Mouse (Mus musculus) cerebellum, adult 2 months (tissue): ENCODE measurements around the gene Sptlc2.

Experiments used
- CTCF ChIP-seq: fragments of 200-500 bp; IDR thresholded peaks from 2 replicates; pipeline ENCODE4 v1.5.1; 2011; ENCODE audit warnings: low read depth, mild to moderate bottlenecking, control low read depth, low read length, moderate library complexity, borderline replicate concordance; ENCODE audit not compliant: insufficient read depth
- POLR2A ChIP-seq: fragments of 200-500 bp; IDR thresholded peaks from 2 replicates; pipeline ENCODE4 v1.6.1; 2011; ENCODE audit warnings: low read length, control low read depth, borderline replicate concordance; ENCODE audit not compliant: insufficient read depth

- no peak for TF ChIP-seq POLR2A
- TF ChIP-seq CTCF = no peak
Observed at GRCm38 (mm10) chr12:87405165-87405564, 17.0 kb upstream of the Sptlc2 start.
